Mouse (Mus musculus) heart, embryonic 16.5 days (tissue): ENCODE results near the gene Slc22a13. TPM values are rescaled to one million over a fixed set of nuclear protein-coding genes. Genes with fewer than 3 reads are reported as not detected.

Experiments used
- ATAC-seq: fragments of 200-750 bp; cut with Nextera tagmentation; replicated peaks from 2 replicates; pipeline ENCODE4 v1.8.0; 2017; ENCODE audit warnings: moderate number of reproducible peaks; ENCODE audit not compliant: insufficient read depth, low FRiP score; ENCODE audit errors: extremely low read depth
- H3K27ac ChIP-seq: fragments of 300-500 bp; sonication (generic); 2 replicates; pipeline ENCODE4 v1.5.1; 2014; ENCODE audit warnings: mild to moderate bottlenecking, low read length, control low read depth, moderate library complexity
- H3K27me3 ChIP-seq: fragments of 300-500 bp; sonication (generic); 2 replicates; pipeline ENCODE4 v1.6.1; 2014; ENCODE audit warnings: low read length, mixed read lengths; ENCODE audit not compliant: control insufficient read depth, insufficient read depth
- H3K36me3 ChIP-seq: fragments of 300-500 bp; sonication (generic); 2 replicates; pipeline ENCODE4 v1.6.1; 2014; ENCODE audit not compliant: control insufficient read depth, insufficient read depth
- H3K4me1 ChIP-seq: fragments of 300-500 bp; sonication (generic); 2 replicates; pipeline ENCODE4 v1.6.1; 2014; ENCODE audit warnings: low read length, mixed read lengths; ENCODE audit not compliant: control insufficient read depth, insufficient read depth
- H3K4me2 ChIP-seq: fragments of 300-500 bp; sonication (generic); 2 replicates; pipeline ENCODE4 v1.6.1; 2014; ENCODE audit warnings: low read depth, mild to moderate bottlenecking, control low read depth, low read length
- H3K4me3 ChIP-seq: fragments of 300-500 bp; sonication (generic); 2 replicates; pipeline ENCODE4 v1.5.1; 2014; ENCODE audit warnings: mild to moderate bottlenecking, control low read depth, low read length
- H3K9ac ChIP-seq: fragments of 300-500 bp; sonication (generic); 2 replicates; pipeline ENCODE4 v1.6.1; 2014; ENCODE audit warnings: low read length, control low read depth
- H3K9me3 ChIP-seq: fragments of 300-500 bp; sonication (generic); replicated peaks from 2 replicates; pipeline ENCODE4 v1.6.1; 2016; ENCODE audit warnings: low read length; ENCODE audit not compliant: control insufficient read depth
- WGBS: fragments of 180-500 bp; shearing (Covaris S2); extraction: QIAGEN DNeasy Blood & Tissue Kit; methylation state at CpG from one replicate; pipeline ENCODE4 v1.1.7; 2014; 5-methylcytosine and 5-hydroxymethylcytosine counted together
- polyA plus RNA-seq: library from polyadenylated mRNA; unstranded; fragments of >200 nt; fragmentation: Nextera tagmentation; extraction: Ambion mirVana; gene quantifications from 2 replicates; pipeline ENCODE4 v1.2.1, GENCODE M21; 2015

Gene Slc22a13
- polyA plus RNA-seq, 1 experiment from 2014 or later = not detected

- ATAC-seq = 0 out of 2 replicates have a peak, but pooled peaks have one; percentile 23
- Histone ChIP-seq H3K9me3 (no peaks in the 10 kb centered on the region), H3K4me3 (no peak overlapping the region), H3K27ac (0 out of 2 replicates have a peak overlapping the region, but pooled peaks have one; percentile 15), H3K36me3 (no peaks in the 10 kb centered on the region), H3K27me3 (no peaks in the 10 kb centered on the region), H3K4me2 (no peak overlapping the region), H3K4me1 (0 out of 2 replicates have a peak, but pooled peaks cover 7% of the 10 kb centered on the region), H3K9ac (no peak overlapping the region)
- 28% methylated on average over 3 of the region's 3 CpGs for WGBS
These were observed 27.6 kb downstream of the Slc22a13 start for GRCm38 (mm10) chr9:119181241-119181728.

GRCm38 (mm10) chr9:119179292-119179691, 29.6 kb downstream of the Slc22a13 start:
- Histone ChIP-seq H3K4me2 (no peak overlapping the region), H3K4me1 (0 out of 2 replicates have a peak, but pooled peaks cover 7% of the 10 kb centered on the region), H3K27me3 (no peaks in the 10 kb centered on the region), H3K9me3 (no peaks in the 10 kb centered on the region), H3K36me3 (no peaks in the 10 kb centered on the region), H3K4me3 (no peak overlapping the region), H3K27ac (no peak overlapping the region), H3K9ac (no peak overlapping the region)
- 87% methylated on average over 11 of the region's 11 CpGs for WGBS
- ATAC-seq = no peak

GRCm38 (mm10) chr9:119167608-119168007, 41.3 kb downstream of the Slc22a13 start:
- H3K9ac ChIP-seq = no peak overlapping the region
- no peaks in the 10 kb centered on the region for H3K4me1 ChIP-seq
- H3K27me3 ChIP-seq = no peaks in the 10 kb centered on the region
- ATAC-seq = no peak
- H3K27ac ChIP-seq = no peak overlapping the region
- WGBS = 93% methylated on average over 2 of the region's 2 CpGs
- H3K36me3 ChIP-seq = no peaks in the 10 kb centered on the region
- no peak overlapping the region for H3K4me3 ChIP-seq
- H3K9me3 ChIP-seq = no peaks in the 10 kb centered on the region
- H3K4me2 ChIP-seq = no peak overlapping the region

DNA sequence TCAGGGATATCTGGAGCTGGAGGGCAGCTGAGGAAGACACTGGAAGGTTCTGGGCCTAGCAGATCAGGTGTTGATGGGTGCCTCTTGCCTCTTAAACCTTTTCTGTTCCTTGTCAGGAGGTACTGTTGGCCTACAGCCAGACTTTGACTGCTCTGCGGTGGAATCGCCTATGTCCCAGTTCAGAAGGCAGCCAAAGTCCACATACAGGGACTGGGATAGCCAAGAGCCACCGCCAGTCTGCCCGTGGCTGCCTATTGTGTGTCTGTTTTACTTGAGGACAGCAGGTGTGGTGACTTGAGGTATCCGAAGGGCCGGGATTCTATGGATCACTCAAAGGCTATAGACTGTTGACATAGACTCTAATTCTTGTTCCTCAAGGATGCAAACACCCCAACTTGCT, 43.4 kb downstream of the Slc22a13 start:
- Histone ChIP-seq H3K4me3 (no peak overlapping the region), H3K27me3 (no peaks in the 10 kb centered on the region), H3K4me1 (no peaks in the 10 kb centered on the region), H3K9ac (no peak overlapping the region), H3K4me2 (no peak overlapping the region), H3K36me3 (no peaks in the 10 kb centered on the region), H3K9me3 (no peaks in the 10 kb centered on the region), H3K27ac (no peak overlapping the region)
- 81% methylated on average over 6 of the region's 6 CpGs for WGBS
- ATAC-seq = no peak

GRCm38 (mm10) chr9:119164743-119165142, 44.2 kb downstream of the Slc22a13 start:
- Histone ChIP-seq H3K9ac (no peak overlapping the region), H3K4me2 (no peak overlapping the region), H3K4me3 (no peak overlapping the region), H3K36me3 (no peaks in the 10 kb centered on the region), H3K4me1 (no peaks in the 10 kb centered on the region), H3K27ac (no peak overlapping the region), H3K9me3 (no peaks in the 10 kb centered on the region), H3K27me3 (no peaks in the 10 kb centered on the region)
- no peak for ATAC-seq
- 75% methylated on average over 7 of the region's 7 CpGs for WGBS

DNA sequence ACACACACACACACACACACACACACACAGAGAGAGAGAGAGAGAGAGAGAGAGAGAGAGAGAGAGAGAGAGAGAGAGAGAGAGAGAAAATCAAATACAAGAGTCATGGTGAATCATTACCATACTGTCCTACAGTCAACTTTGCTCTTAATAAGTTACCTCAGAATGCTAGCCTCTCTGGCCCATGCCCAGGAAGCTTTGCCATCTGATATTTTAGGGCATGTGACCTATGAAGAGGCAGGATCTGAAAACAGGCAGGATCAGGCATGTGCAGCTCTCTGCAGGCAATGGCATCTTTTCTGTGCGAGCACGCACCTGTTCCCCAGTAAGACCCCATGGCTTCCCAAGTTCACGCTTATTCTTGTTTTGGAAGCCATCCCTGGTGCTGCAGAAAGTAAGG, 48.2 kb downstream of the Slc22a13 start:
- Histone ChIP-seq H3K4me1 (no peaks in the 10 kb centered on the region), H3K27ac (no peak overlapping the region), H3K4me3 (no peak overlapping the region), H3K9me3 (no peaks in the 10 kb centered on the region), H3K4me2 (no peak overlapping the region), H3K36me3 (no peaks in the 10 kb centered on the region), H3K9ac (no peak overlapping the region), H3K27me3 (peaks cover 9% of the 10 kb centered on the region)
- no peak for ATAC-seq
- WGBS = 79% methylated on average over 3 of the region's 3 CpGs

- Histone ChIP-seq H3K27me3 (peaks cover 10% of the 10 kb centered on the region), H3K9ac (no peak within 1 kb of the TSS), H3K27ac (no peak within 1 kb of the TSS), H3K4me3 (no peak within 1 kb of the TSS), H3K36me3 (no peaks in the 10 kb centered on the region), H3K4me2 (no peak within 1 kb of the TSS), H3K4me1 (no peaks in the 10 kb centered on the region), H3K9me3 (no peaks in the 10 kb centered on the region)
- no peak for ATAC-seq
- WGBS = 58% methylated on average over 4 of the region's 4 CpGs
These were observed 50.0 kb downstream of the Slc22a13 start, which contains the start of gene Gm47289 for GRCm38 (mm10) chr9:119158861-119159260. Gene Gm47289 (plus strand): TSS chr9:119159161.

DNA sequence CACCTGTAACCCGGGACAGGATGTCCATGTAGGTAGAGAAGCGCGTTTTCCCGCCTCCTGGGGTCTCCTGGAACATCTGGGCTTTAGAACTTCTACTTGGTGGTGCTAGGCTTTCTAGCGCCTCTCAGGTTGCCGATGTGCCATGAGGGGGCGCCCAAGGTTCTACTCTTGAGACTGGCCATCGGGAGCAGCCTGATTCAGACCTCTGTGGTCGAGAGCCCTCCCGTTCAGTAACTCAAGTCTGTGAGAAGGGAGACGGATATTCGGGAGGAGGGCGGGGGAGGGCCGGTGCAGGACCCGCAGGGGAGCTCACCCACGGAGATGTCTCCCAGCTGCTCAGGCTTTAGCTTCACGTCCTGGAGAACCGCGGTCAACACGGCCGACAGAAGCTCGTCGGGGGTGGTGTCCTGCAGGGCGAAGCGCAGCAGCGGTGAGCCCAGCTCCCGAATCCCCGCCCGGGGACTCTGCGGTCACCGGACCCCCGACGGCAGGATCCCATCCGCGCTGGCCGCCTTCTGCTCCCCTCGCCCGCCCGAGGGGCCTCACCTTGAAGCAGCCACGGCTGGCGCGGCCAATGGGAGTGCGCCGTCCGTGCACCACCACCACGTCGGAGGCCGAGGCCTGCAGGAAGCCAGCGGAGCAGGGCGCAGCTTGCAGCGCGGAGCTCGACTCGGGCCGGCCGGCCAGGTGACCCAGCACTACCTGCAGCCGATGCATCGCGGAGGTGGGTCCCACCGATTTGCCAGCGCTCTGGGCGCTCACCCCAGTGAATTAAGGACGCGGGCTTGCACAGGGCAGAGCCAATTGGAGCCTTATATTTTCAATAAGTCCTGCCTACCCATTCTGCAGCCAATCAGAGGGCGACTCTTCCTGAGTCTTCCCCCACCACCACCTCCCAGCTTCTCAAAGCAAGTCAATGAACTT, 52.4 kb downstream of the Slc22a13 start, which contains the start of gene Acaa1b:
Acaa1b (minus strand) TSS at position 816 of the 924 bp plus-strand sequence.
- peak within 1 kb of the TSS; percentile 34; the same call in 1 of the 2 replicates for H3K9ac ChIP-seq
- no peaks in the 10 kb centered on the region for H3K4me1 ChIP-seq
- H3K27me3 ChIP-seq = peaks cover 10% of the 10 kb centered on the region
- H3K4me3 ChIP-seq = peak within 1 kb of the TSS; percentile 53
- peak within 1 kb of the TSS; percentile 69 for H3K4me2 ChIP-seq
- no peak within 1 kb of the TSS for H3K27ac ChIP-seq
- peak; percentile 81 for ATAC-seq
- H3K36me3 ChIP-seq = no peaks in the 10 kb centered on the region
- WGBS = 1% methylated on average over 65 of the region's 65 CpGs
- no peaks in the 10 kb centered on the region for H3K9me3 ChIP-seq

DNA sequence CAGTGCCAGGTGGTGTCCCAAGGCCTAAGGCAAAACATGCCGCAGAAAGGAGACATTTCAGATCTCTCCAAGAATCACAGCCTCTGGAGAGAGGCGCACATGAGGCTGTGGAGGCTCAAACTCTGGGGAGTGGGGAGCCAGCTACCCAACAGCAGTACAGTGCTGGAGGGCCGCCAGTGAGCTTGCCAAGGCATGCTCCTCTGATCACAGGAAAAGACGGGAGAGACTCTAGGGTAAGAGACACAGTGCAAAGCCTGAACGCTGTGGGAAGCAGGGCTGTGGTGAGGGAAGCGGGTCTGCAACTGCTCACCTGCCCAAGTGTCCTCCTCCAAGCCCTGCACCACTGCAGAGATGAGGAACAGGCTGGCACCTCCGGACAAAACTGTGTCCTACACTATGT, 53.1 kb downstream of the Slc22a13 start:
- H3K27ac ChIP-seq = no peak overlapping the region
- no peak overlapping the region for H3K4me2 ChIP-seq
- H3K27me3 ChIP-seq = peaks cover 10% of the 10 kb centered on the region
- no peak overlapping the region for H3K4me3 ChIP-seq
- no peaks in the 10 kb centered on the region for H3K36me3 ChIP-seq
- no peaks in the 10 kb centered on the region for H3K9me3 ChIP-seq
- 50% methylated on average over 7 of the region's 7 CpGs for WGBS
- ATAC-seq = no peak
- H3K9ac ChIP-seq = no peak overlapping the region
- H3K4me1 ChIP-seq = no peaks in the 10 kb centered on the region
